Mouse (Mus musculus) small intestine, adult 2 months (tissue): ENCODE results near the gene Dlg1. TPM values are rescaled to one million over a fixed set of nuclear protein-coding genes. Genes with fewer than 3 reads are reported as not detected.

Experiments used
- H3K27ac ChIP-seq: fragments of 200-500 bp; 2 replicates; pipeline ENCODE4 v1.5.1; 2012; ENCODE audit warnings: low read depth, low read length, control low read depth, inconsistent platforms; ENCODE audit not compliant: insufficient read depth
- H3K27me3 ChIP-seq: fragments of 200-500 bp; 2 replicates; pipeline ENCODE4 v1.6.1; 2012; ENCODE audit warnings: mild to moderate bottlenecking, moderate library complexity, low read length, inconsistent platforms; ENCODE audit not compliant: control insufficient read depth, insufficient read depth
- H3K36me3 ChIP-seq: fragments of 200-500 bp; 2 replicates; pipeline ENCODE4 v1.6.1; 2012; ENCODE audit warnings: mild to moderate bottlenecking, low read length, control low read depth, inconsistent platforms; ENCODE audit not compliant: control insufficient read depth, insufficient read depth
- H3K4me1 ChIP-seq: fragments of 200-500 bp; 2 replicates; pipeline ENCODE4 v1.6.1; 2012; ENCODE audit warnings: low read length, inconsistent platforms, mixed read lengths; ENCODE audit not compliant: control insufficient read depth, insufficient read depth, insufficient read length
- H3K4me3 ChIP-seq: fragments of 200-500 bp; 2 replicates; pipeline ENCODE4 v1.5.1; 2012; ENCODE audit warnings: low read depth, mild to moderate bottlenecking, control low read depth, inconsistent platforms, low read length, moderate library complexity
- CTCF ChIP-seq: fragments of 200-500 bp; IDR thresholded peaks from 2 replicates; pipeline ENCODE4 v1.5.1; 2012; ENCODE audit warnings: low read depth, mild to moderate bottlenecking, control low read depth, inconsistent platforms, low read length, moderate library complexity, mixed read lengths; ENCODE audit not compliant: insufficient replicate concordance, insufficient read length; ENCODE audit errors: extremely low read depth
- POLR2A ChIP-seq: fragments of 200-500 bp; IDR thresholded peaks from 2 replicates; pipeline ENCODE4 v1.6.1; 2012; ENCODE audit warnings: low read depth, mild to moderate bottlenecking, control low read depth, inconsistent platforms, low read length, moderate library complexity
- WGBS: fragments of 180-500 bp; shearing (Covaris S2); methylation state at CpG from one replicate; pipeline ENCODE4 v1.1.7; 2018; 5-methylcytosine and 5-hydroxymethylcytosine counted together
- polyA plus RNA-seq: library from polyadenylated mRNA; depleted of rRNA; stranded (reverse); fragments of >200 nt; gene quantifications from 2 replicates; pipeline ENCODE4 v1.2.3, GENCODE M21; 2012

Gene Dlg1
- polyA plus RNA-seq, 1 experiment, result 7.0 TPM

GRCm38 (mm10) chr16:31803644-31804043, 140.4 kb downstream of the Dlg1 start:
- Histone ChIP-seq H3K27me3 (no peaks in the 10 kb centered on the region), H3K4me1 (no peaks in the 10 kb centered on the region), H3K36me3 (peaks cover 32% of the 10 kb centered on the region), H3K4me3 (no peak overlapping the region), H3K27ac (no peak overlapping the region)
- no peak for TF ChIP-seq CTCF
- no peak for TF ChIP-seq POLR2A
- 59% methylated on average over 3 of the region's 3 CpGs for WGBS

- 95% methylated on average over 4 of the region's 4 CpGs for WGBS
- Histone ChIP-seq H3K27ac (no peak overlapping the region), H3K4me3 (no peak overlapping the region), H3K4me1 (no peaks in the 10 kb centered on the region), H3K36me3 (peaks cover 11% of the 10 kb centered on the region), H3K27me3 (no peaks in the 10 kb centered on the region)
- TF ChIP-seq POLR2A, result no peak
- no peak for TF ChIP-seq CTCF
Measured at GRCm38 (mm10) chr16:31826049-31826448, 162.8 kb downstream of the Dlg1 start.

GRCm38 (mm10) chr16:31830726-31831125, 167.5 kb downstream of the Dlg1 start:
- 64% methylated on average over 4 of the region's 4 CpGs for WGBS
- H3K27ac ChIP-seq, result no peak overlapping the region

GRCm38 (mm10) chr16:31832630-31833422, 169.6 kb downstream of the Dlg1 start:
- H3K27ac ChIP-seq, result no peak overlapping the region
- peaks cover 18% of the 10 kb centered on the region for H3K36me3 ChIP-seq
- no peaks in the 10 kb centered on the region for H3K27me3 ChIP-seq
- WGBS, result 94% methylated on average over 10 of the region's 10 CpGs
- TF ChIP-seq CTCF, result no peak
- no peak for TF ChIP-seq POLR2A
- no peak overlapping the region for H3K4me3 ChIP-seq
- no peaks in the 10 kb centered on the region for H3K4me1 ChIP-seq

More at GRCm38 (mm10) chr16:31830726-31831125, 167.5 kb downstream of the Dlg1 start:
- TF ChIP-seq CTCF (no peak), POLR2A (no peak)
- Histone ChIP-seq H3K4me1 (no peaks in the 10 kb centered on the region), H3K36me3 (peaks cover 15% of the 10 kb centered on the region), H3K4me3 (no peak overlapping the region), H3K27me3 (no peaks in the 10 kb centered on the region)

- TF ChIP-seq POLR2A, result no peak
- TF ChIP-seq CTCF, result no peak
- Histone ChIP-seq H3K36me3 (peaks cover 20% of the 10 kb centered on the region), H3K4me3 (no peak overlapping the region), H3K4me1 (no peaks in the 10 kb centered on the region), H3K27me3 (no peaks in the 10 kb centered on the region), H3K27ac (no peak overlapping the region)
- 64% methylated on average over 7 of the region's 7 CpGs for WGBS
Measured at GRCm38 (mm10) chr16:31834011-31834584, 170.9 kb downstream of the Dlg1 start.

GRCm38 (mm10) chr16:31834662-31835318, 171.5 kb downstream of the Dlg1 start:
- Histone ChIP-seq H3K4me1 (no peaks in the 10 kb centered on the region), H3K36me3 (peaks cover 18% of the 10 kb centered on the region), H3K4me3 (no peak overlapping the region), H3K27ac (no peak overlapping the region), H3K27me3 (no peaks in the 10 kb centered on the region)
- 67% methylated on average over 2 of the region's 2 CpGs for WGBS
- TF ChIP-seq CTCF (no peak), POLR2A (no peak)

- peaks cover 19% of the 10 kb centered on the region for H3K36me3 ChIP-seq
- no peaks in the 10 kb centered on the region for H3K27me3 ChIP-seq
- H3K4me3 ChIP-seq, result no peak overlapping the region
- 87% methylated on average over 3 of the region's 3 CpGs for WGBS
- no peak for TF ChIP-seq POLR2A
- no peak for TF ChIP-seq CTCF
- no peaks in the 10 kb centered on the region for H3K4me1 ChIP-seq
- H3K27ac ChIP-seq, result no peak overlapping the region
Measured at GRCm38 (mm10) chr16:31837362-31837761, 174.1 kb downstream of the Dlg1 start.
